Mouse (Mus musculus) E14TG2a.4 (cell line): ENCODE measurements around the gene Rcn1.

Experiments
- H3K27me3 ChIP-seq: 2 replicates; pipeline ENCODE4 v1.6.1; 2014; ENCODE audit warnings: low read length, control low read depth; ENCODE audit not compliant: insufficient read depth
- H3K36me3 ChIP-seq: 2 replicates; pipeline ENCODE4 v1.6.1; 2014; ENCODE audit warnings: low read length, control low read depth; ENCODE audit not compliant: insufficient read depth
- H3K4me1 ChIP-seq: replicated peaks from 2 replicates; pipeline ENCODE4 v1.6.1; 2014; ENCODE audit warnings: low read depth, low read length, control low read depth
- H3K4me3 ChIP-seq: replicated peaks from 2 replicates; pipeline ENCODE4 v1.5.1; 2014; ENCODE audit warnings: mild to moderate bottlenecking, low read length
- H3K9me3 ChIP-seq: 2 replicates; pipeline ENCODE4 v1.6.1; 2014; ENCODE audit warnings: low read length, control low read depth
- CTCF ChIP-seq: conservative IDR thresholded peaks from 2 replicates; pipeline ENCODE4 v1.5.1; 2014; ENCODE audit warnings: low read length
- NANOG ChIP-seq: IDR thresholded peaks from 2 replicates; pipeline ENCODE4 v1.6.1; 2014; ENCODE audit warnings: borderline replicate concordance, low read length, mixed read lengths
- POU5F1 ChIP-seq: IDR thresholded peaks from 2 replicates; pipeline ENCODE4 v1.6.1; 2014; ENCODE audit warnings: low read length, borderline replicate concordance

Rcn1 gene

GRCm38 (mm10) chr2:105372727-105373126 lies 26.4 kb downstream of the Rcn1 start:
- Histone ChIP-seq H3K9me3 (no peaks in the 10 kb centered on the region), H3K4me1 (peaks cover 60% of the 10 kb centered on the region), H3K27me3 (peaks cover 33% of the 10 kb centered on the region), H3K4me3 (no peak overlapping the region), H3K36me3 (no peaks in the 10 kb centered on the region)
- no peak for TF ChIP-seq NANOG
- no peak for TF ChIP-seq CTCF
- no peak for TF ChIP-seq POU5F1

- Histone ChIP-seq H3K4me3 (no peak overlapping the region), H3K4me1 (peaks cover 56% of the 10 kb centered on the region), H3K9me3 (no peaks in the 10 kb centered on the region), H3K27me3 (peaks cover 33% of the 10 kb centered on the region), H3K36me3 (no peaks in the 10 kb centered on the region)
- TF ChIP-seq CTCF: no peak
- no peak for TF ChIP-seq NANOG
- TF ChIP-seq POU5F1: no peak
These were observed 27.0 kb downstream of the Rcn1 start for GRCm38 (mm10) chr2:105372156-105372555.

GRCm38 (mm10) chr2:105370698-105371097 lies 28.4 kb downstream of the Rcn1 start:
- Histone ChIP-seq H3K4me3 (peak overlapping the region; percentile 68), H3K27me3 (peaks cover 33% of the 10 kb centered on the region), H3K4me1 (peaks cover 41% of the 10 kb centered on the region), H3K36me3 (no peaks in the 10 kb centered on the region), H3K9me3 (no peaks in the 10 kb centered on the region)
- TF ChIP-seq NANOG (no peak), POU5F1 (no peak), CTCF (no peak)

- Histone ChIP-seq H3K36me3 (no peaks in the 10 kb centered on the region), H3K9me3 (no peaks in the 10 kb centered on the region), H3K4me3 (peak overlapping the region; percentile 68), H3K27me3 (peaks cover 33% of the 10 kb centered on the region), H3K4me1 (peaks cover 37% of the 10 kb centered on the region)
- TF ChIP-seq NANOG: no peak
- TF ChIP-seq POU5F1: peak; percentile 97
These were observed 28.9 kb downstream of the Rcn1 start for GRCm38 (mm10) chr2:105370240-105370639.

GRCm38 (mm10) chr2:105367623-105368022 lies 31.5 kb downstream of the Rcn1 start:
- Histone ChIP-seq H3K4me3 (no peak overlapping the region), H3K9me3 (no peaks in the 10 kb centered on the region), H3K4me1 (peaks cover 20% of the 10 kb centered on the region), H3K27me3 (peaks cover 17% of the 10 kb centered on the region; the same call in 1 of the 2 replicates), H3K36me3 (no peaks in the 10 kb centered on the region)
- TF ChIP-seq CTCF (peak; percentile 17; the same call in 1 of the 2 replicates), POU5F1 (no peak), NANOG (no peak)

GRCm38 (mm10) chr2:105358040-105358439 lies 41.1 kb downstream of the Rcn1 start:
- Histone ChIP-seq H3K4me3 (no peak overlapping the region), H3K9me3 (no peaks in the 10 kb centered on the region), H3K27me3 (no peaks in the 10 kb centered on the region), H3K36me3 (no peaks in the 10 kb centered on the region), H3K4me1 (no peaks in the 10 kb centered on the region)
- TF ChIP-seq POU5F1 (no peak), NANOG (no peak), CTCF (no peak)

GRCm38 (mm10) chr2:105356791-105357190 lies 42.3 kb downstream of the Rcn1 start:
- no peaks in the 10 kb centered on the region for H3K4me1 ChIP-seq
- no peaks in the 10 kb centered on the region for H3K9me3 ChIP-seq
- TF ChIP-seq CTCF: no peak
- TF ChIP-seq NANOG: no peak
- no peak for TF ChIP-seq POU5F1
- H3K27me3 ChIP-seq: no peaks in the 10 kb centered on the region
- no peak overlapping the region for H3K4me3 ChIP-seq
- H3K36me3 ChIP-seq: no peaks in the 10 kb centered on the region

- Histone ChIP-seq H3K36me3 (no peaks in the 10 kb centered on the region), H3K9me3 (no peaks in the 10 kb centered on the region), H3K4me1 (no peaks in the 10 kb centered on the region), H3K27me3 (no peaks in the 10 kb centered on the region), H3K4me3 (no peak overlapping the region)
- TF ChIP-seq POU5F1: no peak
- TF ChIP-seq NANOG: no peak
- TF ChIP-seq CTCF: no peak
These were observed 50.2 kb downstream of the Rcn1 start for GRCm38 (mm10) chr2:105348886-105349285.

GRCm38 (mm10) chr2:105339993-105340392 lies 59.1 kb downstream of the Rcn1 start:
- no peak overlapping the region for H3K4me3 ChIP-seq
- H3K27me3 ChIP-seq: peaks cover 2% of the 10 kb centered on the region; the same call in 1 of the 2 replicates
- H3K36me3 ChIP-seq: no peaks in the 10 kb centered on the region
- no peaks in the 10 kb centered on the region for H3K9me3 ChIP-seq
- TF ChIP-seq NANOG: no peak
- TF ChIP-seq CTCF: peak; percentile 75
- no peak for TF ChIP-seq POU5F1
- no peaks in the 10 kb centered on the region for H3K4me1 ChIP-seq
